Mouse (Mus musculus) embryonic stem cell, embryonic (primary cell): ENCODE data around the gene Tagap.
"Not testable (repeated sequence)": the region's sequence is repeated elsewhere in the genome, so short reads cannot be mapped to it uniquely, and the experiment has no call there.

Source experiments
- CTCF ChIA-PET, 4 experiments: fragments of 300-600 bp in 2 of 4; fragments of 350-600 bp in 2 of 4; sonication (Branson Sonifier 250); formaldehyde crosslinking; loops; one replicate each; lab custom pipeline; 2022; ENCODE audit warnings: inconsistent platforms in 2 of 4; lab: Charles Lee
- POLR2A ChIA-PET, 4 experiments: fragments of 300-600 bp in 2 of 4; fragments of 350-600 bp in 2 of 4; sonication (Branson Sonifier 250); formaldehyde crosslinking; loops; one replicate each; lab custom pipeline; 2022; ENCODE audit warnings: antibody characterized with exemption in 4 of 4, inconsistent platforms in 1 of 4; lab: Charles Lee

The Tagap gene

GRCm38 (mm10) chr17:7939640-7940039, 13.8 kb downstream of the Tagap start:
- ChIA-PET CTCF (no interaction called here), POLR2A (no interaction called here)

DNA sequence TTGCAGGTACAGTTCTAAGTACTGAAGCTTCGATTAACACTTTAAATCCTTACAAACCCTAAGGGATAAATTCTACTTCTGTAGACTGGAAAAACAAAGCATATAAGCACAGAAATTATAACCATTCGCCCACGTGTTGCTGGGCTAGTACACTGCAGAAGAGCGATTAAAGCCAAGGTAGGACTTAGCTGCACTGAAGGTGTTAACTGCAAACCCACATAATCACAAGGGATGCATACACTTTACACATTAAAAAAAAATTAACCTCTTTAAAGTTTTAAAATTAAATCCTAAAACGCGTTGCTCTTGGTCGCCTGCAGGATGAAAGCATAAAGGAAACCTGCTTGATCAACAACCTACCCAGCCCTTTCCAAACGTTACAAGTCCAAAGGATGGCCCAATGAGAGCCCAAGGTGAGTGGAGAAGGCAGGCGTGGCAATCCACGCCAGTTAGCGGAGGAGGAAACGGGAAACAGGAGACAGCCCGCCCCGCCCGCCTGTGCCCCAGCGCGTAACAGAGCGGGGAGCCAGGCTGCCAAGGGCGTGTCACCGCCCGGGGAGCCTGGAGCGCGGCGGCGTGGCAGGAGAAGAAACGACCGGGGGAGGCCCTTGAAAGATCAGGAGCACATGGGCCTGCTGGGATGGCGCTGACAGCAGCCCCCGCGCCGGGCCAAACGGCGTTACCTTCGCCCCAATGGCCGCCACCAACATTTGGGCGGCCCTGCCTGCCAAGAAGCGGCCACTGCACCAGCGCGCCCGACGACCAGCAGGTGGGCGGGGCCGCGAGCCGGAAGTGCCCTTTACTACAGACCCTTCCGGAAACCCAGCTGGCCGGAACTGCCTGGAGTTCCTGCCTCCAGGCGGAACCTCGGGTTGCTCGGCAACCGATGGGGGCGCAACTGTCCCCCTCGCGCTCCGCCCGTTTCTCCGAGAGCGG, 19.6 kb downstream of the Tagap start, which contains the start of gene Rsph3a:
TSS of gene Rsph3a (plus strand) at position 498 of the 936 bp plus-strand sequence.
- ChIA-PET CTCF (interaction anchor here in 2 of 4 experiments (0.8 to 1.5 kb wide), 3 partner anchors 16 to 18 kb away, joined by 3 to 4 read pairs (median 3); no protein-coding TSS in a partner anchor), POLR2A (interaction anchor here in 2 of 4 experiments (0.6 to 1.3 kb wide), 3 partner anchors 215 to 997 kb away, joined by 4 read pairs; partner anchors contain the start of gene Rsph3b (in 1 of the 2))

DNA sequence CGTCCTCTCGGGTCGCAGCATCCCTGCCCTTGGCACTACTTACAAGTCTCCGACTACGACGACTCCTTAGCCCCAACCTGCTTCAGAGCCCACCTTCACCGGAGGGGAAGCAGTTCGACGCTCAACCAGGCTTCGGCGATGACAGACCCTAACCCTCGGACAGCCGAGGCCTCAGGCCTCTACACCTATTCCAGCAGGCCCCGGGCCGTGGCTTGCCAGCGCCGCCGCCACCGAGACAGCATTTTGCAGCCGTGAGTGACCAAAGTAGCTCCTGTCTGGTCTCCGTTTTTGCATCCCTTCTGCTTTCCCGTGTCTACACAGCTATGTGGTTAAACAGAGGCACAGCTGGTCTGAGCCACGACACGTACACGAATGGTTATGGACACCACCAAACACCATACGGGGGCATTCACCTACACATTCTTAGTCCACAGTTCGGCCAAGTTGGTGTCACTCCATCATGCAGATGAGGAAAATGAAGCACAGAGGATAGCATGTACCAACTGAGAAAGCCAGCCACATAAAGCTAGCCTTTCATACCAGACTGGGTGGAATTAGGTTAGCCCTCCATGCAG, 20.3 kb downstream of the Tagap start:
- ChIA-PET CTCF (interaction anchor here in 2 of 4 experiments (1.1 to 1.5 kb wide), 3 partner anchors 17 to 19 kb away, joined by 3 read pairs; no protein-coding TSS in a partner anchor), POLR2A (interaction anchor here in 2 of 4 experiments (0.6 to 1.3 kb wide), 2 partner anchors 214 to 998 kb away, joined by 4 read pairs; partner anchors contain the start of gene Rsph3b (in 1 of the 2))

DNA sequence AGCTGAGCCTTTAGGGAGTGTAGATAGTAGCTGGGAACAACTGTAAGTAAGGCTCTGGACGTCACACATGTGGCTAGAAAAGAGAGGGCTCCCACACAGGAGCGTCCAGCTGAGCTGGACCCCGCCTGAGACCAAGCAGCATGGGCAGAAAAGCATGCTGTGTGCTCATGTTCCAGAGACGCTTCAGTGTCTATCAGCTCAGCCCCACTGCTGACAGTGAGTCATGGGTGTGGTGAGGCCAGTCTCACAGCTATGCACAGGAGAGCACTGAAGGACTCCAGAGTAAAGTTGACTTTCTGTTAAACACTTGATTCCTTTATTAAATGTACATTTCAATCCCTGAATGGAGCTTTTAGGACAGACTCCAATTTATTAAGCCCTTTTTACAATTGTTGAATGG, 25.5 kb downstream of the Tagap start:
- POLR2A ChIA-PET, result not testable (repeated sequence)

GRCm38 (mm10) chr17:7957242-7957641, 31.4 kb downstream of the Tagap start:
- CTCF ChIA-PET, result not testable (repeated sequence)

More for the DNA sequence above, 25.5 kb downstream of the Tagap start:
- CTCF ChIA-PET, result not testable (repeated sequence)

GRCm38 (mm10) chr17:7963333-7963732, 37.5 kb downstream of the Tagap start:
- POLR2A ChIA-PET, CTCF ChIA-PET: not testable (repeated sequence)

More at GRCm38 (mm10) chr17:7957242-7957641, 31.4 kb downstream of the Tagap start:
- POLR2A ChIA-PET, result not testable (repeated sequence)

GRCm38 (mm10) chr17:7964398-7964797, 38.6 kb downstream of the Tagap start:
- POLR2A ChIA-PET, CTCF ChIA-PET: not testable (repeated sequence)

GRCm38 (mm10) chr17:7968490-7968889, 42.7 kb downstream of the Tagap start:
- CTCF ChIA-PET, POLR2A ChIA-PET: not testable (repeated sequence)

DNA sequence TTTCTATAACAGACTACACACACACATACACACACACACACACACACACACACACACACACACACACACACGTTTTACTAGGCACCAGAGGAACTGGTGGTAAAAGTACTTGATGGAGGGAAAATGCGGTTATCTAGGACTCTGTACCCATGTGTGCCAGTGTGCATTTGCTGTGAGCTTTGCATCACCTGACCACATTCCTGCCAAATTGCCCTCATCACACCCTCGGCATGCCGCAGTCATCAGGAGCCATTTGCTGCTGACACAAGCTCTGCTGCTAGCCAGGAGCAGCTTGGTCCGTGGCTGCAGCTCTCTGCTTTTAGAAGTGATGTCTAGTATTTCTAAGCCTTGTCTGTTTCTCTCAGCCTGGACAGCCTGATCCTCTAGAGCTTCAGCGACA, 44.0 kb downstream of the Tagap start:
- CTCF ChIA-PET, POLR2A ChIA-PET: not testable (repeated sequence)

DNA sequence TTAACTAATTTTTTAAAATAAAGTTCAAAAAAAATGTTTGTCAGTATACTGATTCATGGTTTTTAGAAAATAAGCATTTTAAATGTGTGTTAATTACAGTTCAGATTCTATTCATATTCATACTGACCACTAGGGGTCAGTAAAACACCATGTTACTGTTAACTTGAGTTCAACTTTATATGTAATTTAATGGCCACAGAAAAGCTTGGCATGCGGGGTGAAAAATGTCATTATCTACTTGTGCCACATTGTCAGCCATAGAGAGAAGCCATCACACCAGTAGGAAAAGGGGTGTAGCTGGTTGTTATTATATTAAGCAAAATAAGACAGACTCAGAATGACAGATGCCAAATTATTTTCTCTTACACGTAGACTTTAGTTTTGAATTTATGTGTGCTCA, 57.7 kb downstream of the Tagap start:
- POLR2A ChIA-PET, result not testable (repeated sequence)
- CTCF ChIA-PET, result interaction anchor here in 2 of 4 experiments (0.6 to 1.2 kb wide), 2 partner anchors 1083 to 1084 kb away, joined by 3 to 5 read pairs; no protein-coding TSS in a partner anchor
